Mouse (Mus musculus): Measurements from ENCODE around the gene Sgf29. TPM values are rescaled to one million over a fixed set of nuclear protein-coding genes. Genes with fewer than 3 reads are reported as not detected.
"Not testable (repeated sequence)": the region's sequence is repeated elsewhere in the genome, so short reads cannot be mapped to it uniquely, and the experiment has no call there.

The Sgf29 gene
- total RNA-seq, 2 experiments from 2014 or later, result 30.5 to 32.9 TPM

- DNase-seq (ENCODE audit: low spot score in 2 of 2), result no peak
These were observed 29.6 kb downstream of the Sgf29 start for GRCm38 (mm10) chr7:126678545-126679341.

GRCm38 (mm10) chr7:126679683-126680082 is 30.6 kb downstream of the Sgf29 start:
- no peak for DNase-seq (ENCODE audit: low spot score in 2 of 2)

DNA sequence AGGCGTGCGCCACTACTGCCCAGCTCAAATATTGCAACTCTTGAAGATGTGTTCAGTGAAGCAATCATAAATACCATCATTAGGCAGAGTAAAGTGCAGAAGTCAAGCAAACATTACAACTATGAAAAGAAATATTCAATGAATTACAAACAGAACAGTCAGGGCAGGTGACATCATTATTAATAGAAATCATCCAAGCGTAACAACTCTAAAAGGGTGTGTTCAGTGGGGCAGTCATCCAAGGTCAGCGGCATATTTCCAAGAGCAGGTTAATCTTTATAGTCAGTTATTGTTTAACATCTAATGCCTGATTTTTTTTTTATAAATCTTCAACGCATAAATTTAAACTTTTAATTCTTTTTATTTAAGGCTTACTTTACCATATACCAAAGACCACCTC is 32.1 kb downstream of the Sgf29 start:
- no peak for DNase-seq (ENCODE audit: low spot score in 2 of 2)

DNA sequence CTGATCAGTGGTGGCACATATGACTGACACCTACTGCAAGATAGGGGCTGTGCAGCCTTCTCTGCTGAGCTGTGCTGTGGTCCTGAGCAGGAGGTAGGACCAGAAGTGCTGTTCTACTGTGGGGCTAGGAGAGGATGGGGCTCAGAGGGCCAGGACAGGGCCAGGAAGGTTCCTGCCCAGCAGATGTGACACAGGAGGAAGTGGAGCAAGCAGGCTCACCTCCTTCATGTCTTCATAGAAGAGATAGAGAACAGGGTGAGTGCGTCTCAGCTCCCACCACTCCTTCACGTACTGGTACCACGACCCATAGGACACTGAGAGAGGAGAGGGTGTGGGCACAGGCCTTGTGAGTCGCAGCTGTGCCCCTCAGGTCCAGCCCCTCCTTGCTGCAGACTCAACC is 39.0 kb downstream of the Sgf29 start:
- DNase-seq (ENCODE audit: low spot score in 2 of 2), result not testable (repeated sequence)

DNA sequence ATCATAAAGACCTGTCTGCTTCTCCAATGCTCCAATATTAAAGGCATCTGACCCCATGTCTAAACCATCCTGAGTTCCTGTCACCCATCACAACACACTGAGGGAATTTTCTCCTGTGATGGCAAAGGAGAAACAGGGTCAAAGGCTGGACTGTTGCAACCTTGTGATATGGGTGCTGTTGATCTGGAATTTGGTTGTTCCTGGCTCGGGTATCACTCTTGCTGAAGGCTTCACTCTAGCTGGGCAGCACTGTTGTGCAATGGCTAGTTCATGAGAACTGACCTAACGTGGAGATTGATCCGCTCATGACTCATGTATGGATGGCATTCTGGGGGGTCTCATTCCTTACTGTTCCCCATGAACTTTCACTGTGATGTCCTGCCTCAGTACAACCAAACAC is 39.9 kb downstream of the Sgf29 start:
- no peak for DNase-seq (ENCODE audit: low spot score in 2 of 2)

GRCm38 (mm10) chr7:126690737-126691136 is 41.6 kb downstream of the Sgf29 start:
- DNase-seq (ENCODE audit: low spot score in 2 of 2), result no peak

GRCm38 (mm10) chr7:126691676-126692075 is 42.6 kb downstream of the Sgf29 start:
- DNase-seq (ENCODE audit: low spot score in 2 of 2), result no peak

DNA sequence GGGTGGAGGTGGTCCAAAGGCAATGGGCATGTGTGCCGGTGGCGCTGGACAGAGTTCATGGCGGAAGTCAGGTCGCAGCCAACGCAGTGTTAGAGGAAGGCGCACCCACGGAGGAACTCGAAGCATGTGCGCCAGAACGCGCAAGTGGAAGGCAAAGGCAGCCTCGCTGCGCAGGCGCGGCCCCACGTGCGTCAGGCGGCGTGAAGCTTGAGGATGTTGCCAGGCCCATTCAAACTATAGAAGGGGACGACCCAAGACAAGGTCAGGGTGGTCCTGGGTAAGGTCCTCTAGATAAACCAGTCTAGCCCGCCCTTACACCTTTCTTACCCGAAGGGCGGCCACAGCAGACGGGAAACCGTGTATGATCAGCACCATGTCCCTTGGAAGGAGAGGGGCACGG is 43.3 kb downstream of the Sgf29 start:
- DNase-seq (ENCODE audit: low spot score in 2 of 2), result no peak

DNA sequence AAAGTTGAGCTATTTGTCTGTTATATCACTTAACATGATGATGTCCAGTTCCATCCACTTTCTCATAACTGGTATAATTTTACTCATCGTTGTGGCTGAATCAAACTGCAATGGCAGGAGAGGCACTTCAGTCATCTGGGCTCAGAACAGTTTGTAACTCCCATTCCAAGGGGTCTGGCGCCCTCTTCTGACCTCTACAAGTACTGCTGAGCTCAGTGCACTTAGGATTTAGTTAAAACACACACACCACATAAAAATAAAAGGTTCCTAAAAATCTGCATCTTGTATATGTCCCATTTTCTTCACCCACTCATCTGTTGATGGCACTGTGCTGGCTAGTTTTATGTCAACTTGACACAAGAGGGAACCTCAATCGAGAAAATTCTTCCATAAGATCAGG is 44.1 kb downstream of the Sgf29 start:
- DNase-seq (ENCODE audit: low spot score in 2 of 2), result peak; percentile 78 to 86

DNA sequence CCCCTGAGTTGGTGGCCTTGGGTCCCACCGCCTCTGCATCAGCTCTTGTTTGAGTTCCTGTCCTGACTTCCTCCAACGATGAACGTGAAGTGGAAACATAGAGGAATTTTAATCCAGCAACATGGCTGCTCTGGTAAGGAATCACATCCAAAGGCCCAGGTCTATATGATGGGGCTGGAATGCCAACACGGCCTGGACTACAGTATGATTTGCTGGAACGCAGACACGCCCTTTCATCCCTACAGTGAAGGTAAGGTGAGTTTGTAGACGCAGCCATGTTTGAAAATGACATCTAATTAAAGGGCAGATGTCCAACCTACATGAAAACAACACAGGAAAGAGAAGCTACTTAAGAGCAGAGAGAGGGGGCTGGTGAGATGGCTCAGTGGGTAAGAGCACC is 44.7 kb downstream of the Sgf29 start:
- no peak for DNase-seq (ENCODE audit: low spot score in 2 of 2)

GRCm38 (mm10) chr7:126694441-126695051 is 45.4 kb downstream of the Sgf29 start:
- DNase-seq (ENCODE audit: low spot score in 2 of 2), result no peak

GRCm38 (mm10) chr7:126695210-126695611 is 46.1 kb downstream of the Sgf29 start, which contains the start of gene Bola2:
TSS of gene Bola2 (plus strand) at chr7:126695401.
- peak in 1 of 2 experiments; percentile 53 for DNase-seq (ENCODE audit: low spot score in 2 of 2)

DNA sequence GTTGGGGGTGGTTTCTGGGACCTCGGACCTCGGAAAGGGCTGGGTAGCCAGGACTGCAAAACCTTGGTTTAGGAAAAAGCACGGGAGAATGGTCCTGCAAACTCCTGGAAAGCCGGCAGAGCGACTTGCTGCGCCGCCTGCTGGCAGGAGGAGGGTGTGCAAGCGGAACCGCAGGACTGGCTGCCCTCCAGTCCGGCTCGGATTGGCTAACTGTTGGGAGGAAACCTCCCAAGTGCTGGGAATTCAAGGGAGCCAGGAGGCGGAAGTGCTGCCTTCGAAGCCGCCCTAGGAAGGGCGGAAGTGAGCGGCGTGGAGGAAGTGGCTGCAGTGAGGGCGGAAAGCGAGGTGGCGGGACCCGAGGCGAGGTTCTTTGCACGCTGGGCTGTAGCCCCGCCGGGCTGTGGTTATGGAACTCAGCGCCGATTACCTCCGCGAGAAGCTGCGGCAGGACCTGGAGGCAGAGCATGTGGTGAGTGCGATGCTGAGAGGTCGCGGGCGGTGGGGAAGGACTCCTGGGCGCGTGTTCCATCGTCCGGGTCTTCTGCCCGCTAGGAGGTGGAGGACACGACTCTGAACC is 46.6 kb downstream of the Sgf29 start, which contains the start of gene Slx1b:
Gene Slx1b, minus strand, starts transcription at position 154 of the 577 bp plus-strand sequence.
- DNase-seq (ENCODE audit: low spot score in 2 of 2), result peak; percentile 91 to 96

GRCm38 (mm10) chr7:126696303-126696702 is 47.2 kb downstream of the Sgf29 start:
- DNase-seq (ENCODE audit: low spot score in 2 of 2), result no peak

DNA sequence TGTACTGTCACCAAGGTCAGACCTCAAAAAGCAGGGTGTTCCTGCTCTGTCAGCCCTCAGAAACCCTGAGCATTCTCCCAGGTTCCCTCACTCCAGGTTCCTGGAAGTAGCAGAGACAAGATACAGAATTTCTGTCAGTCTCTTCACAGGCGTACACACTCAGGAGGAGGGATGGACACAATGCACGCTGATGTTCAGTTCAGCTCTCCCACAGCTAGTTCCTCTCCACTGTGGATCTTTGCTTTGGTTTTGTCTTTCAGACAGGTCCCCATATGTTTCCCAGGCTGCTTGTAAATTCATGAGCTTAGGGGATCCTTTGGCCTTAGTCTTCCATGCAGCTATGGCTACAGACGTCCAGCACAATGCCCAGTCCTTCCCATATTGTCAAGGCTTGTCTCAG is 47.8 kb downstream of the Sgf29 start:
- DNase-seq (ENCODE audit: low spot score in 2 of 2), result no peak

GRCm38 (mm10) chr7:126697838-126698237 is 48.7 kb downstream of the Sgf29 start:
- DNase-seq (ENCODE audit: low spot score in 2 of 2), result no peak

GRCm38 (mm10) chr7:126700063-126701015 is 51.2 kb downstream of the Sgf29 start:
- no peak for DNase-seq (ENCODE audit: low spot score in 2 of 2)

- peak; percentile 94 to 96 for DNase-seq (ENCODE audit: low spot score in 2 of 2)
These were observed 52.0 kb downstream of the Sgf29 start for GRCm38 (mm10) chr7:126701070-126701469.

- no peak for DNase-seq (ENCODE audit: low spot score in 2 of 2)
These were observed 52.6 kb downstream of the Sgf29 start for GRCm38 (mm10) chr7:126701559-126702357.

DNA sequence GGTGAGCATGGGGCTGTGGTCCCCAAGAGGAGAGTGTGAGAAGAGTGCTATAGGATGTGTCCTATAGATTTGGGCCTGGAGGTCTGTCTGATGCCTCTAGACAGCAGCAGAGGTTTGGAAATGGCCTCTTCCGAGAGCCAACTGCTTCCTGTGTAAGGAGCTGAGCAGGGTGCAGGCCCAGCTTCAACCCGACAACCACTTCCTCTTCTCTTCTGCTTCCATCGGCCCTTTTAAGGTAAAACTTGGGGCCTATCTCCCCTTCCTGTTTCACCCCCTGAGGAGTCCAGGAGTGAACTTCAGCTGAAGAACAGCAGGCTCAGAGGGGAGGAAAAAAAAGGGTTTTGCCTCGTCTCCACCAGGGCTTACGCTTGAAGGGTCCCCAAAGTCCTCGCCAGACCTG is 53.2 kb downstream of the Sgf29 start:
- no peak for DNase-seq (ENCODE audit: low spot score in 2 of 2)

All from left cerebral cortex, adult 18-20 months (tissue).